Mouse (Mus musculus): ENCODE measurements around the gene Hoxc10. TPM values are rescaled to one million over a fixed set of nuclear protein-coding genes. Genes with fewer than 3 reads are reported as not detected.
A peak's percentile ranks its signal among the peaks of the same experiment; 100 is the strongest.

Gene Hoxc10
- polyA plus RNA-seq, 1 experiment from 2014 or later = not detected

DNA sequence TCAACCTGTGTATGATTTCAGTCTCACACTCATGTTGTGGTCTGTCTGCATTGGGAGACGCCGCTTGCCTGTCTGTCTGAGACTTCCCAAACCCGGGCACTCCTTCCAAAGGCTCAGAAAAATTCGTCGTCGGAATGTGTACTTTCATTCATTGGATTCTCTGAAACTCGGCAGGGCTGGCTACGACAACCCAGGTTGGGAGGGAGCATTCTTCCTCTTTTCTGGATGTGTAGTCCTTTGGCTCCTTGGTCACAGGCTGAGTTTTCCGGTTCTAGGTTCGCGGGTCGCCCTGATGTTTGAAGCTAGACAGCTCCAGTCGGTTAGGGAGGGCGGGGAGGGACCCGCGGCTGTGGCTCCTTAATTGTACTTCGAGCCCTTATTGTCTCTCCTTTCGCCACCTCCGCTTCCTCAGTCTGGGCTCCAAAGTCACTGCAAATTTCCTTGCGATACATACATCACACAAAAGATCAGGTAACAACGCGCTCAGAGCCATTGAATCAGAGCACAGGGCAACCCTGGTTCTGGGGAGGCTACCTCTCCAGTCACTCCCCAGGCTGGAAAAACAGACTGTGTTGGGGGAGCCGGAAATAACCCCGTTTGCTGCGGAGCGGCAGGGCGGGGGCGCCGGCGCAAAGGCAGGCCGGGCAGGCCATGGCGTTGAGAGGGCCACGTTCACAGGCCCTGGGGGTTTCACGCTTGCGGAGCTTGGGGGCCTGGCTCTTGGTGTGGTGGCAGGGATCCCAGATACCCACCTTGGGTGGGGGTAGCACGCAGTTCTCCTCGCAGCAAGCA, 10.2 kb downstream of the Hoxc10 start:
- ATAC-seq (replicated peaks) = no peak
- Histone ChIP-seq H3K9me3 (no peaks in the 10 kb centered on the region), H3K9ac (no peak overlapping the region), H3K4me2 (no peak overlapping the region), H3K4me1 (peaks cover 7% of the 10 kb centered on the region), H3K27ac (no peak overlapping the region), H3K36me3 (replicated peaks) (no peaks in the 10 kb centered on the region), H3K4me3 (no peak overlapping the region), H3K27me3 (replicated peaks) (peaks cover 94% of the 10 kb centered on the region)
- WGBS = under 1% methylated on average over 37 of the region's 37 CpGs

DNA sequence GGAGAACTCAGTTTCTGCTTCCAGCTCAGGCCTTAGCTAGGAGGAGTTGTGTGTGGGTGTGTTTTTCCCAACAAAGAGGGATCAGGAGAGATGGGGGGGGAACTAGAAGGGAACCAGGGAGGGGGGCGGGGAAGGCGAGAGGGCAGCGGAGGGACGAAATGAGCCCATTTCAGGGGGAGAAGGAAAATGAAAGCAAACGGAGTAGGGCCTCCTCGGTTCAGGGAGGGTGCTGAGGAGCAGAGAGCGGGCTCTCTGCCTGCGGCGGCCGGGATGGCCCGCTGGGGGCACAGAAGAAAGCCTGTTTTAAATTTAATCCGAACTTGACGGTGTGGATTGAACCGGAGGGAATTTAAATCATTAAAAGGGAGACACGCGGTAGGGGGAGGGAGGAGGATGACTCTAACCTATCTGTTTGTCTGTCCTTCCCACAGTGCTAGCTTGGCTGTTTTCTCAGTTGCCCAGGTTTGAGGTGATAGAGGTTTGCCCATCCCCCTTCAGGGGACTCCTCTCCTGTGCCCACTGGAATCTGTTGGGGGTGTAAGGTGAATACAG, 10.9 kb downstream of the Hoxc10 start:
- Histone ChIP-seq H3K4me1 (peaks cover 10% of the 10 kb centered on the region), H3K27ac (no peak overlapping the region), H3K27me3 (replicated peaks) (peaks cover 94% of the 10 kb centered on the region), H3K36me3 (replicated peaks) (no peaks in the 10 kb centered on the region), H3K4me3 (no peak overlapping the region), H3K4me2 (no peak overlapping the region), H3K9me3 (no peaks in the 10 kb centered on the region), H3K9ac (no peak overlapping the region)
- no peak for ATAC-seq (replicated peaks)
- 2% methylated on average over 16 of the region's 16 CpGs for WGBS

DNA sequence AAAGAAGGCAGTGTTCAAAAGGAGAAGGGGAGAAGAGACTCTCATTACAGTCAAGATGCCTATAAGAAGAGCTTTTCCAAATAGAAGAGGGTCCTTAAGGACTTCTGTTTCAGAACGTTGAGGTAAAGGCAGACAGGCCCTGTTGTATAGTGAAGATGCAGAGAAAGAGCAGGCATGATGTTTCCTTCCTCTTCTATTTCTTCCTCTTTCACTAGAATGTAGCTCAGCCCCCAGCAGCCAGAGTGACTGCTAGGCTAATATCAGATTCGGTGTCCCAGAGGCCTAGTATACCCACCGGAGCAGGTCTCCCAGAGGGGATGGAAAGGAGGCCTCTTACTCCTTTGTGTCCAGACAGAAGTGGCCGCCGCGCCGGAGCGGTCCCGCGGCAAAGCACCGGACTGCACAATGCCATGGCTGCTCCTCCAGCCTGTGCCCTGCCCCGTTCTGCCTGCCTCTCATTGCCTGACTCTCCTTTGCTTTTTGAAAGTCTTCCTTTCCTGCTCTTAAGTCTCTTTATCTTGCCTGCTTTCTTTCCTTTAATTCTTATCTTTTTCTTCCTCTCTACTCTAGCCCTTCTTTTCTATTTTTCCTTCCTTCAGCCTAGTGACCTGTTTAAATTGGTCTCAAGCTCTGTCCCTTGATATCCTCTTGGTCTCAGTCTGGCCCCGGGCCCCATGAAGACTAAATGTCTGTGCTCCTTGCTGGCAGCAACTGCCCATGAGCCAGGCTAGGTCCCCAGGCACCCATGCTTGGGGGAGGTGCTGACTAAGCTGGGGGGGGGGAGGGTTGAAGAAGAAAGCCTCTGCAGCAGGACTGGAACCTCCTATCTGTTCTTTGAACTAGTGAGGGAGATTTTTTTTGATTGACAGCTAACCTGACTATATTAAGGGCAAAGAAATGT, 12.3 kb downstream of the Hoxc10 start:
- peaks cover 10% of the 10 kb centered on the region for H3K4me1 ChIP-seq
- peaks cover 93% of the 10 kb centered on the region for H3K27me3 ChIP-seq (replicated peaks)
- no peak overlapping the region for H3K4me2 ChIP-seq
- no peak overlapping the region for H3K4me3 ChIP-seq
- H3K9me3 ChIP-seq = no peaks in the 10 kb centered on the region
- no peak for ATAC-seq (replicated peaks)
- 2% methylated on average over 13 of the region's 13 CpGs for WGBS
- H3K9ac ChIP-seq = no peak overlapping the region
- H3K36me3 ChIP-seq (replicated peaks) = no peaks in the 10 kb centered on the region
- H3K27ac ChIP-seq = no peak overlapping the region

DNA sequence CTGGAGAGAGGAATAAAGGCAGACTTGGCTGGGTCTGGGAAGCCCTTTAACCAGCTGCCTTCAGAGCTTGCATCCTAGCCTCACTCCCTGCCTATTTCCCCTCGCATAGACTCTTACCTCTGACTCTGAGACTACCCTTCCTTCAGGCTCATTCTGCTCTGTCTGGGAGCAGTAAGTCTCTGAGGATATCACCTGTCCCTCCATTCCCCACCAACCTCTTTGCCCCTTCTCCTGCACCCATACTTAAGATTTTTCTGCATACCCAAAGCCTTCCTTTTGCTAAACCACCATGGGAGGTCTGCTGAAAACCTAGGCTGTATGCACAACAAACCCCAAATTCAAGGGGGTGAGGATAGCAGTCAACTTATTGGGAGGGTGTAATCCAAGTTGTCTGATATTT, 13.3 kb downstream of the Hoxc10 start:
- no peak for ATAC-seq (replicated peaks)
- no peak overlapping the region for H3K4me3 ChIP-seq
- 0% methylated on average over 1 of the region's 1 CpGs for WGBS

GRCm38 (mm10) chr15:102980352-102980751, 13.8 kb downstream of the Hoxc10 start:
- Histone ChIP-seq H3K4me3 (no peak overlapping the region), H3K27me3 (replicated peaks) (peaks cover 92% of the 10 kb centered on the region), H3K9me3 (no peaks in the 10 kb centered on the region), H3K4me1 (peaks cover 10% of the 10 kb centered on the region), H3K27ac (no peak overlapping the region), H3K4me2 (no peak overlapping the region), H3K36me3 (replicated peaks) (no peaks in the 10 kb centered on the region), H3K9ac (no peak overlapping the region)
- 3% methylated on average over 11 of the region's 11 CpGs for WGBS
- ATAC-seq (replicated peaks) = no peak

More for the DNA sequence above, 13.3 kb downstream of the Hoxc10 start:
- peaks cover 92% of the 10 kb centered on the region for H3K27me3 ChIP-seq (replicated peaks)
- H3K9ac ChIP-seq = no peak overlapping the region
- H3K9me3 ChIP-seq = no peaks in the 10 kb centered on the region
- peaks cover 10% of the 10 kb centered on the region for H3K4me1 ChIP-seq
- H3K27ac ChIP-seq = no peak overlapping the region
- H3K36me3 ChIP-seq (replicated peaks) = no peaks in the 10 kb centered on the region
- no peak overlapping the region for H3K4me2 ChIP-seq

DNA sequence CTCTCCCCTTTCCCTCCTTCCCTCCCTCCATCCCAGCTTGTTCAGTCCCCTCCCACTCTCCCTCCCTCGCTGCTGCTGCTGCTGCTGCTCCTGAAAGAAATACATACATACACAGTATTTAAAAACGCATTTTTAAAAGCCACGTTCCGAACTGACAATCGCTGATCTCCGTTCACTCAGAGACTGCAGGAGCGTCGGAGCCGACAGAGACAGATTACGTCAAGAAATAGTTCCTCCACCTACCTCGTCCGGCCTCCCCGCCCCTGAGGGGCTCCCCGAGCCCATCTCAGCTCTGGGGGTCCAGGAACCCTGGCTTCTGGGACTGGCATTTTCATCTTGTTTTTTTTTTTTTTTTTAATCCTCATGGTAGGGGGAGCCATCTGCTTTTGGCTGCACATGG, 14.3 kb downstream of the Hoxc10 start:
- Histone ChIP-seq H3K27me3 (replicated peaks) (peaks cover 92% of the 10 kb centered on the region), H3K4me3 (no peak overlapping the region), H3K4me2 (peak overlapping the region; percentile 29; the same call in 1 of the 2 replicates), H3K9ac (no peak overlapping the region), H3K9me3 (no peaks in the 10 kb centered on the region), H3K36me3 (replicated peaks) (no peaks in the 10 kb centered on the region), H3K4me1 (peaks cover 10% of the 10 kb centered on the region), H3K27ac (no peak overlapping the region)
- no peak for ATAC-seq (replicated peaks)
- WGBS = 0% methylated on average over 14 of the region's 14 CpGs

GRCm38 (mm10) chr15:102981379-102982288, 15.0 kb downstream of the Hoxc10 start:
- peak overlapping the region; percentile 16; the same call in 1 of the 2 replicates for H3K4me3 ChIP-seq
- no peak overlapping the region for H3K9ac ChIP-seq
- peaks cover 93% of the 10 kb centered on the region for H3K27me3 ChIP-seq (replicated peaks)
- peak overlapping the region; percentile 29 for H3K4me2 ChIP-seq
- WGBS = under 1% methylated on average over 88 of the region's 88 CpGs
- no peak overlapping the region for H3K27ac ChIP-seq
- H3K36me3 ChIP-seq (replicated peaks) = no peaks in the 10 kb centered on the region
- ATAC-seq (replicated peaks) = no peak
- peaks cover 10% of the 10 kb centered on the region for H3K4me1 ChIP-seq
- H3K9me3 ChIP-seq = no peaks in the 10 kb centered on the region

DNA sequence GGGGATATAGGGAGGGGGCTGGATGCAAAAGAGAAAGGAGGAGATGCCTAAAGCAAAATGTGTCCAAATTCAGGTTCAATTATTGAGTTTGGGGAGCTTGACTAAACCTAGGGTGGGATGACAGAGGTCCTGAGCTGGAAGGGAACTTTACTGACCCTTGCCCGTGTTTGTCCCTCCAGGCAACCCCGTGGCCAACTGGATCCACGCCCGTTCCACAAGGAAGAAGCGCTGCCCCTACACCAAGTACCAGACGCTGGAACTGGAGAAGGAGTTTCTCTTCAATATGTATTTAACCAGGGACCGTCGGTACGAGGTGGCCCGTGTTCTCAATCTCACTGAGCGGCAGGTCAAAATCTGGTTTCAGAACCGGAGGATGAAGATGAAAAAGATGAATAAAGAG, 17.1 kb downstream of the Hoxc10 start:
- 2% methylated on average over 12 of the region's 12 CpGs for WGBS
- H3K9ac ChIP-seq = no peak overlapping the region
- no peak for ATAC-seq (replicated peaks)
- H3K27me3 ChIP-seq (replicated peaks) = peaks cover 95% of the 10 kb centered on the region
- peaks cover 10% of the 10 kb centered on the region for H3K4me1 ChIP-seq
- H3K27ac ChIP-seq = no peak overlapping the region
- H3K9me3 ChIP-seq = no peaks in the 10 kb centered on the region
- no peaks in the 10 kb centered on the region for H3K36me3 ChIP-seq (replicated peaks)
- no peak overlapping the region for H3K4me2 ChIP-seq
- H3K4me3 ChIP-seq = no peak overlapping the region

- Histone ChIP-seq H3K36me3 (replicated peaks) (no peaks in the 10 kb centered on the region), H3K4me3 (no peak overlapping the region), H3K9me3 (no peaks in the 10 kb centered on the region), H3K4me2 (no peak overlapping the region), H3K4me1 (peaks cover 10% of the 10 kb centered on the region), H3K27ac (no peak overlapping the region), H3K9ac (no peak overlapping the region), H3K27me3 (replicated peaks) (peaks cover 95% of the 10 kb centered on the region)
- no peak for ATAC-seq (replicated peaks)
- WGBS = under 1% methylated on average over 10 of the region's 10 CpGs
These were observed 17.9 kb downstream of the Hoxc10 start for GRCm38 (mm10) chr15:102984521-102984920.

GRCm38 (mm10) chr15:102984925-102985324, 18.3 kb downstream of the Hoxc10 start:
- Histone ChIP-seq H3K9ac (no peak overlapping the region), H3K27ac (no peak overlapping the region), H3K4me3 (no peak overlapping the region), H3K4me1 (peaks cover 10% of the 10 kb centered on the region), H3K36me3 (replicated peaks) (no peaks in the 10 kb centered on the region), H3K9me3 (no peaks in the 10 kb centered on the region), H3K4me2 (no peak overlapping the region), H3K27me3 (replicated peaks) (peaks cover 95% of the 10 kb centered on the region)
- no peak for ATAC-seq (replicated peaks)
- WGBS = 5% methylated on average over 3 of the region's 3 CpGs

GRCm38 (mm10) chr15:102987124-102987833, 20.7 kb downstream of the Hoxc10 start:
- no peak overlapping the region for H3K4me2 ChIP-seq
- H3K27ac ChIP-seq = no peak overlapping the region
- 2% methylated on average over 21 of the region's 21 CpGs for WGBS
- no peak overlapping the region for H3K9ac ChIP-seq
- peaks cover 4% of the 10 kb centered on the region; the same call in 1 of the 2 replicates for H3K4me1 ChIP-seq
- H3K36me3 ChIP-seq (replicated peaks) = no peaks in the 10 kb centered on the region
- no peaks in the 10 kb centered on the region for H3K9me3 ChIP-seq
- no peak for ATAC-seq (replicated peaks)
- H3K27me3 ChIP-seq (replicated peaks) = peaks cover 94% of the 10 kb centered on the region
- H3K4me3 ChIP-seq = no peak overlapping the region

Data from midbrain, embryonic 15.5 days (tissue).